Mouse (Mus musculus): ENCODE data around the gene Nr6a1.

DNA sequence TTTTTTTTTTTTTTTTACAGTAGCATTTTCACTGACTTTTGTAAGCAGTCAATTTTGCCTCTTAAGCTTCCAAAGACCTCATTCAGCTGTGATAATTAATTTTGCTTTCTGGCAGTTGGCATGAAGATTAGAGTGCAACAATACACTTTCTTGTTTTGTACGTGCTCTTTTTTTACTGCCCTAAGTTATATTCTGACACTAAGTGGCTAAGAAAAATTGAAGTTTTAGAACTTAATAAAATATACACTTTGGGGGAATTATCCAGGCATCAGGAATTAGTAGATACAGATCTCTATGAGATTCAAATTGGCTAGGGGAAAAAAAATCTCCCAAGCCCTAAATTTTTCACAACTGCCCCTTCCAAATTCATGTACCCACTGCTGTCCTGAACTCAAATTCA is 144.8 kb downstream of the Nr6a1 start:
- no peak for TF ChIP-seq MYOG (IDR thresholded peaks at IDR 0.05; ENCODE audit: control insufficient read depth, extremely low read depth, insufficient read length)
- no peak for TF ChIP-seq FOSL1 (IDR thresholded peaks at IDR 0.05; ENCODE audit: insufficient read depth, low read length, poor library complexity, severe bottlenecking)
- TF ChIP-seq USF1 (IDR thresholded peaks at IDR 0.05; ENCODE audit: low read depth), result no peak
- TF ChIP-seq CTCF (IDR thresholded peaks at IDR 0.05; ENCODE audit: control insufficient read depth, insufficient read depth, insufficient read length), result no peak
